Mouse (Mus musculus) stomach, embryonic 14.5 days (tissue): ENCODE measurements around the gene Ifna9. TPM values are rescaled to one million over a fixed set of nuclear protein-coding genes. Genes with fewer than 3 reads are reported as not detected.
"Not testable (repeated sequence)": the region's sequence is repeated elsewhere in the genome, so short reads cannot be mapped to it uniquely, and the experiment has no call there.

ENCODE experiments used
- ATAC-seq: fragments of 200-750 bp; cut with Nextera tagmentation; 2 replicates; pipeline ENCODE4 v1.8.0; 2017; ENCODE audit warnings: low read depth, moderate TSS enrichment; ENCODE audit not compliant: insufficient number of reproducible peaks, insufficient read depth, low FRiP score
- H3K27ac ChIP-seq: fragments of 300-500 bp; sonication (generic); 2 replicates; pipeline ENCODE4 v1.5.1; 2014; ENCODE audit warnings: mild to moderate bottlenecking, low read length, moderate library complexity, mixed read lengths
- H3K27me3 ChIP-seq: fragments of 300-500 bp; sonication (generic); 2 replicates; pipeline ENCODE4 v1.6.1; 2014; ENCODE audit warnings: low read length, control low read depth, mixed read lengths; ENCODE audit not compliant: control insufficient read depth, insufficient read depth
- H3K36me3 ChIP-seq: fragments of 300-500 bp; sonication (generic); 2 replicates; pipeline ENCODE4 v1.6.1; 2014; ENCODE audit warnings: mild to moderate bottlenecking, control low read depth, low read length, moderate library complexity, mixed read lengths; ENCODE audit not compliant: control insufficient read depth, insufficient read depth
- H3K4me1 ChIP-seq: fragments of 300-500 bp; sonication (generic); 2 replicates; pipeline ENCODE4 v1.6.1; 2014; ENCODE audit warnings: low read length, control low read depth, mixed read lengths; ENCODE audit not compliant: control insufficient read depth, insufficient read depth
- H3K4me2 ChIP-seq: fragments of 300-500 bp; sonication (generic); replicated peaks from 2 replicates; pipeline ENCODE4 v1.6.1; 2014; ENCODE audit warnings: low read depth, low read length, control low read depth
- H3K4me3 ChIP-seq: fragments of 300-500 bp; sonication (generic); 2 replicates; pipeline ENCODE4 v1.5.1; 2014; ENCODE audit warnings: low read depth, low read length, control low read depth
- H3K9ac ChIP-seq: fragments of 300-500 bp; sonication (generic); replicated peaks from 2 replicates; pipeline ENCODE4 v1.6.1; 2014; ENCODE audit warnings: low read depth, mild to moderate bottlenecking, control low read depth, low read length, moderate library complexity, mixed read lengths
- H3K9me3 ChIP-seq: fragments of 300-500 bp; sonication (generic); 2 replicates; pipeline ENCODE4 v1.6.1; 2016; ENCODE audit warnings: low read depth, low read length, control low read depth; ENCODE audit not compliant: control insufficient read depth
- WGBS: fragments of 180-500 bp; shearing (Covaris S2); extraction: QIAGEN DNeasy Blood & Tissue Kit; methylation state at CpG from one replicate; pipeline ENCODE4 v1.1.7; 2014; 5-methylcytosine and 5-hydroxymethylcytosine counted together
- polyA plus RNA-seq: library from polyadenylated mRNA; unstranded; fragments of >200 nt; fragmentation: Nextera tagmentation; extraction: Ambion mirVana; gene quantifications from 2 replicates; pipeline ENCODE4 v1.2.1, GENCODE M21; 2014

The Ifna9 gene
- polyA plus RNA-seq, result not detected in 2 replicates

DNA sequence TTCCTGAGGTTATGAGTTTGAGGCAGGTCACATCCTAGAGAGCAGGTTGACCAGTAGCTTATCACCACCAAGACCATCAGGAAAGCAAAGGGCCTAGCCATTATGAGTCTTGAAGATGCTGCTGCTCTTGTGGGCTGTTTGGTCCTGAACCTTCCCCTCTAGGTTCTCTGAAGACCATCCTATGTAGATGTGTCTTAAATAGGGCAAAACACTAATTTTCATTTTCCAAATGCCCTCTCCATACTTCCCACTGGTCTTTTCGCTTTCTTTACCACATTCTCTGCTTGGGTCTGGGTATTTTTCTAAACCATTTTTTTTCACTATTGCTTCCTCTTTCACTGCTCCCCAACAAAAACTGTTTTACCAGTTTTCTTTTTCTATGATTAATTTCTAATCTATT lies at the start of gene Ifna9:
Gene Ifna9, minus strand, starts transcription at position 101 of the 400 bp plus-strand sequence.
- WGBS, result 89% methylated on average over 1 of the region's 1 CpGs
- H3K4me2 ChIP-seq, result no peak within 1 kb of the TSS
- H3K9ac ChIP-seq, result no peak within 1 kb of the TSS
- ATAC-seq, result no peak
- no peak within 1 kb of the TSS for H3K4me3 ChIP-seq
- H3K36me3 ChIP-seq, result no peaks in the 10 kb centered on the region
- H3K9me3 ChIP-seq, result no peaks in the 10 kb centered on the region
- H3K4me1 ChIP-seq, result no peaks in the 10 kb centered on the region
- H3K27ac ChIP-seq, result no peak within 1 kb of the TSS
- H3K27me3 ChIP-seq, result no peaks in the 10 kb centered on the region

GRCm38 (mm10) chr4:88641077-88641831 lies 49.1 kb upstream of the Ifna9 start:
- 21% methylated on average over 11 of the region's 11 CpGs for WGBS
- Histone ChIP-seq H3K36me3 (no peaks in the 10 kb centered on the region), H3K4me3 (peak overlapping the region; percentile 31), H3K9me3 (no peaks in the 10 kb centered on the region), H3K4me2 (peak overlapping the region; percentile 43), H3K9ac (no peak overlapping the region), H3K27ac (no peak overlapping the region; the same call in 1 of the 2 replicates), H3K27me3 (no peaks in the 10 kb centered on the region), H3K4me1 (no peaks in the 10 kb centered on the region)
- ATAC-seq, result peak; percentile 95

DNA sequence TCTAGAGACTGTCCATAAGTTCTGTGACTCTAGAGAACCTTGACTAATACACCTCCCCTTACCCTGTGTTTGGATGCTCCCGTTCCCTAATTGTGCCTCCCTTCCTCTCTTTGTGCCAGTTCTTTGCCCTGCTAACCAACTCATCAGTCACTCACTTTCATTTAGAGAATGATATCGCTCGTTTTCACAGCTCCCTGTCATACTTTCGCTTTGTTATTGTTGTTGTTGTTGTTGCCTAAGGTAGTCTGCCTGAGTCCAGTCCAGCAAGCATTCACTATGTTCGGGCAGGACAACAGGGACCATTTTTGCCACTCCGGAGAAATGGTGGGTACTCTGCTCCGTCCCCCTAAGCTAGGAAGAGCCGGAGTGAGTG lies 48.5 kb upstream of the Ifna9 start:
- no peaks in the 10 kb centered on the region for H3K4me1 ChIP-seq
- H3K4me2 ChIP-seq, result peak overlapping the region; percentile 43
- H3K9ac ChIP-seq, result no peak overlapping the region
- no peaks in the 10 kb centered on the region for H3K36me3 ChIP-seq
- H3K9me3 ChIP-seq, result no peaks in the 10 kb centered on the region
- H3K4me3 ChIP-seq, result peak overlapping the region; percentile 31
- whole genome bisulfite sequencing, result 56% methylated on average over 8 of the region's 8 CpGs
- no peak overlapping the region for H3K27ac ChIP-seq
- H3K27me3 ChIP-seq, result no peaks in the 10 kb centered on the region
- no peak for ATAC-seq

- H3K27ac ChIP-seq, result no peak within 1 kb of the TSS
- H3K27me3 ChIP-seq, result no peaks in the 10 kb centered on the region
- H3K4me2 ChIP-seq, result no peak within 1 kb of the TSS
- H3K36me3 ChIP-seq, result no peaks in the 10 kb centered on the region
- H3K9ac ChIP-seq, result no peak within 1 kb of the TSS
- 90% methylated on average over 4 of the region's 4 CpGs for WGBS
- no peak for ATAC-seq
- no peaks in the 10 kb centered on the region for H3K9me3 ChIP-seq
- H3K4me1 ChIP-seq, result no peaks in the 10 kb centered on the region
- H3K4me3 ChIP-seq, result no peak within 1 kb of the TSS
Observed at GRCm38 (mm10) chr4:88634311-88634710, 42.1 kb upstream of the Ifna9 start, which contains the start of gene C87499. Gene C87499 (minus strand): TSS chr4:88634411.

- H3K27ac ChIP-seq, result no peak within 1 kb of the TSS
- H3K4me1 ChIP-seq, result no peaks in the 10 kb centered on the region
- H3K27me3 ChIP-seq, result no peaks in the 10 kb centered on the region
- no peaks in the 10 kb centered on the region for H3K9me3 ChIP-seq
- no peak within 1 kb of the TSS for H3K9ac ChIP-seq
- H3K36me3 ChIP-seq, result no peaks in the 10 kb centered on the region
- no peak for ATAC-seq
- H3K4me2 ChIP-seq, result no peak within 1 kb of the TSS
- no peak within 1 kb of the TSS for H3K4me3 ChIP-seq
Observed at GRCm38 (mm10) chr4:88603276-88603675, 11.1 kb upstream of the Ifna9 start, which contains the start of gene Ifna12. Gene Ifna12 (minus strand): TSS chr4:88603376.

DNA sequence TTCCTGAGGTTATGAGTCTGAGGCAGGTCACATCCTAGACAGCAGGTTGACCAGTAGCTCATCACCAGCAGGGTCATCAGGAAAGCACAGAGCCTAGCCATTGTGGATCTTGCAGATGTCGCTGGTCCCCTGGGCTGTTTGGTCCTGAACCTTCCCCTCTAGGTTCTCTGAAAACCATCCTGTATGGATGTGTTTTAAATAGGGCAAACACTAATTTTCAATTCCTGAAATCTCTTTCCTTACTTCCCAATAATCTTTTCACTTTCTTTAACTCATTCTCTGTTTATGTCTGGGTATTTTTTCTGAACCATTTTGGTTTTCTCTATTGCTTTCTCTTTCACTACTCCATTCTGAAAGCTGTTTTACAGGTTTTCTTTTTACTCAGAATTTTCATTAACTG lies 20.5 kb downstream of the Ifna9 start, which contains the start of gene Ifna14:
Gene Ifna14, minus strand, starts transcription at position 101 of the 400 bp plus-strand sequence.
- WGBS, result 63% methylated on average over 1 of the region's 1 CpGs

GRCm38 (mm10) chr4:88561791-88562190 lies 30.4 kb downstream of the Ifna9 start:
- Histone ChIP-seq H3K27me3 (no peaks in the 10 kb centered on the region), H3K27ac (no peak overlapping the region), H3K9ac (no peak overlapping the region), H3K4me2 (no peak overlapping the region), H3K4me1 (no peaks in the 10 kb centered on the region), H3K4me3 (no peak overlapping the region), H3K9me3 (no peaks in the 10 kb centered on the region), H3K36me3 (no peaks in the 10 kb centered on the region)
- WGBS, result 96% methylated on average over 1 of the region's 1 CpGs
- no peak for ATAC-seq

More for the DNA sequence above, 20.5 kb downstream of the Ifna9 start, which contains the start of gene Ifna14:
- Histone ChIP-seq H3K9ac (no peak within 1 kb of the TSS), H3K9me3 (no peaks in the 10 kb centered on the region), H3K4me3 (no peak within 1 kb of the TSS), H3K4me2 (no peak within 1 kb of the TSS), H3K4me1 (no peaks in the 10 kb centered on the region), H3K27me3 (no peaks in the 10 kb centered on the region), H3K36me3 (no peaks in the 10 kb centered on the region), H3K27ac (no peak within 1 kb of the TSS)
- ATAC-seq, result no peak

DNA sequence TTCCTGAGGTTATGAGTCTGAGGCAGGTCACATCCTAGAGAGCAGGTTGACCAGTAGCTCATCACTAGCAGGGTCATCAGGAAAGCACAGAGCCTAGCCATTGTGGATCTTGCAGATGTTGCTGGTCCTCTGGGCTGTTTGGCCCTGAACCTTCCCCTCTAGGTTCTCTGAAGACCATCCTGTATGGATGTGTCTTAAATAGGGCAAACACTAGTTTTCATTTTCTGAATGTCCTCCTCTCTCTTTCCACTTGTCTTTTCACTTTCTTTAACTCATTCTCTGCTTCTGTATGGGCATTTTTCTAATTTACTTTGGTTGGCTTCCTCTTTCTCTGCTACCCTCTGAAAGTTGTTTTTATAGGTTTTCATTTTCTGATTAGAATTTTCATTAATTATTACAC lies 34.0 kb downstream of the Ifna9 start, which contains the start of gene Ifna15:
Gene Ifna15, minus strand, starts transcription at position 101 of the 400 bp plus-strand sequence.
- not testable (repeated sequence) for H3K4me3 ChIP-seq, H3K9me3 ChIP-seq, H3K4me2 ChIP-seq, H3K9ac ChIP-seq, H3K4me1 ChIP-seq, H3K27me3 ChIP-seq, H3K27ac ChIP-seq, ATAC-seq, H3K36me3 ChIP-seq
